Mouse (Mus musculus) lung, adult 18-20 months (tissue): Measurements from ENCODE around the gene Ppp6r1.

ENCODE experiments used
- DNase-seq, 2 experiments: peaks; one replicate each; pipeline ENCODE4 v3.0.0; 2022; ENCODE audit warnings: mixed read lengths in 2 of 2

Ppp6r1 gene

DNA sequence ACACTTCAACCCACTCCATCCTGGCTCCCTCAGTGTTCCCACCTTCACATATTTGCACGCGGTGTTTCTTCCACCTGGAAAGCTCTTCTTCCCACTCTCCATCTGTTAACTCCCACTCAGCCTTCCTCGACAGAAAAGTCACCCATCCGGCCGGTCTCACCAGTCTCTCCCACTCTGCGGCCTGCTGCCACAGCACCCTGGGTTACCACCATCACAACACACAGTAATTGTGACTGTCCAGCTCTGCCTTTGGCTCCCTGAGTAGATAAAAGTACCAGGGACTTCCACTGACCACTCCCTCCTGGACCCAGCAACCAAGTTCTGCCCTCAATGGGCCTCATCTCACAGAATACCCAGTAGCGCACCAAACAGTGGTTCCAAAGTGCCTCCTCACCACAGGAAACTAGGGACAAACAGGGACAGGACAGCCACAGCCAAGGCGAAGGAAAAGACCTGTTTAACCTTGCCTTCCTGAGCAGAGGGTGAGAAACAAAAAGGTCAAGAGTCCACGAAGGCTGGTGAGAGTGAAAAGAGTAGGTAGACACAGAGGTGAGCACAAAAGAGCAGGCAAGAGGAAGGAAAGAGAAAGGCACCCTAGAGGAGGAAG lies 1.2 kb downstream of the Ppp6r1 start:
- DNase-seq, result peak; percentile 49 to 71

DNA sequence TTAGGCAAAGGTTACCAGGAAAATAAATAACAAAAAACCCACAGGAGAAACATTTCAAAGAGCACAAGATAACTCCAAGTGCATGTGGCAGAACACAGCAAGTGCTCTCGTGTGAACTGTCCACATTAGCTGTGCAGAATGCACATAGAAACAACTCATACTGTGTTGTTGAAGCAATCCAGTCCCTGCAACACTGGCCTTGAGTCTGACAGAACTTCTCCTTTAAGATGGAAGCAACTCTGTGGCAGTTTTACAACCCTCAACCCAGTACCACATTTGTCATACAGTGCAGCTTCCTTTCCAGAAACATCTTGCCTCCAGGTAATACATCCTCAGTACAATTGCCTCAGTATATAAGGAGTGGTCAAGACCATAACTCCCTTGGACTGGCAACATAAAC lies 2.0 kb downstream of the Ppp6r1 start:
- DNase-seq, result no peak

DNA sequence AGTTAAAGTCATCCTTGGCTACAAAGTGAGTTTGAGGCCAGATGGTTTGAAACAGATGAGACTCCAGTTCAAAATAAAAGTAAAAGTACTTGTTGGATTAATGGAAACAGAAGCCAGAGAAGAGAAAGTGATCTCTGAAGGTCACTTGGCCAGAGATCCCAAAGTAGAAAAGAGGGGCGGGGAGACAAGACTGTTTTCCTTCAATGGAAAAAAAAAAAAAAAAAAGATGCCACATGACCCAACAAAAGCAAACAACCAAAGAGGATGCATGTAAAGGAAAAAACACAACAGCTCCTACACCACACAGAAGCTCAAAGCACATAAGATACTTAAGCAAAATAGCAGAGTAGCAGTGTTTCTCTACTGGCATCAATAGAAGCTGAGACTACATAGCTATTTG lies 2.9 kb downstream of the Ppp6r1 start:
- no peak for DNase-seq

DNA sequence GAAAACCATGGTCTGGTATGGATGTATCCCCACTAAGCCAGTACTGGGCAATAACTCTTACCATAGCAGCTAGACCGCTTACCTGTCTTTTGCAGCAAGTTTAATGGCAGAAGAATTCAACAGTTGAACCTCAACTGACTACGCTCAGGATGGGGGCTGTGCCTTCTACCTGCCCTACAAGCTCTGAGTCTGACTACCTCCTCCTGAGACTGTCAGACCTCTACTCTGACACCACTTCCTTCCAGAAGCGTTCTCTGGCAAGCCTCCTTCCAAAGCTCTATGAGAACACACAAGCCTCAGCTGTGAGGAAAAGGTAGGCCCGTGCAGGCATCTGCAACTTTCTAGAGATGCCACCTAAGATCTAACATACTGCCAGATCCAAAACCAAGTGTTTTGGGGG lies 3.4 kb downstream of the Ppp6r1 start:
- DNase-seq, result no peak

DNA sequence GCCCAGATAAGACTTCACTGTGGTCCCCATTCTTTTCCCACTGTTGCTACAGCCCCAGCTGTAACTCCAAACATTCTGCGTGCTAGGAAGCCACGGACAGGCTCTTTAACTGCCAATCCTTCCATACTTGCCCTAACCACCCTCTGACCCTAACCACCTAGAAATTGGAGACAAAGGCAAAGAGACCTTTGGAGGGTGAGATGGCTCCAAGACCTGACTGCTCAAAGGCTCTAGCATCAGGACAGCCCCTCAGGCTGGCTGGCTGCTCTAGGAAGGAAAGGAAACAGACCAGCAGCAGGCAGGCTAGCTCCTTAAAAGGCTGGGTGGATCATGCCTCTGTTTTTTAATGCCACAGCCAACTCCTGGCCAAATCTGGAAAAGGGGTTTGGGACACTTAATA lies 4.6 kb downstream of the Ppp6r1 start:
- no peak for DNase-seq

DNA sequence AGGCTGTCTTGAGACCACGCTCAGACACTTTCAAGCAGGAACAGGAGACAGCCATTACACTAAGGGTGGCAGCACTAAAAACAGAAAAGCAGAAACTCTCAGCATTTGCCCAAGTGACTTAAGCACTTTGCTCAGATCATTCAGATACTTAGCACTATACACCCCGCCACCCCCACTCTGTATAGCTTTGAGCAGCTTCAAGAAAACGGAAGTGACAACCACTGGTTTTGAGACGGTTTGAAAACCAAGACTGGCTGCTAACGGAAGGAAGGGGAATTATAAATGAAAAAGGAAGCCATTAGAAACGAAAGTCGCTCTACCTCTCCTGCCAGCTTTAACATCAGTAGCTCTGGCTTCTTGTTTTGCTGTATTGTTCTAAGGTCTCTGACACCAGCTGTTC lies 5.0 kb downstream of the Ppp6r1 start:
- DNase-seq, result peak; percentile 43 to 48

DNA sequence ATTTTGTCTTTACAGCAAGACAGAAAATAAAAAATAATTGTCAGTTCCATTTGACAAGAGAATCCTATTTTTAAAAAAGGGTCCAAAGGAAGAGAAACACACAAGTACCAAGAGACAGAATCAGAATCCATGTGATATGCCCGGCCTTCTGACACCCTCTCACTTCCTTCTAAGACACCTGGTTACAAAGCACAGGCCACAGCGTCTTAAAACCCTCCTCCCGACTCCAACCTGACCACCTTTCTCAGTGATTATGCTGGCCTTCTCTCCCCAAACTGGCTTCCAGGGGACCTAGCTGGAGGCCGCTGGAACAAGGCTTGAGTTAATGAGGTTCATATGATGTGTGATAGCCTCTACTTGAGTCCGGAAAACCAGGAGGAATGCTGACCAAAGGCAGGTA lies 5.5 kb downstream of the Ppp6r1 start:
- DNase-seq, result no peak

DNA sequence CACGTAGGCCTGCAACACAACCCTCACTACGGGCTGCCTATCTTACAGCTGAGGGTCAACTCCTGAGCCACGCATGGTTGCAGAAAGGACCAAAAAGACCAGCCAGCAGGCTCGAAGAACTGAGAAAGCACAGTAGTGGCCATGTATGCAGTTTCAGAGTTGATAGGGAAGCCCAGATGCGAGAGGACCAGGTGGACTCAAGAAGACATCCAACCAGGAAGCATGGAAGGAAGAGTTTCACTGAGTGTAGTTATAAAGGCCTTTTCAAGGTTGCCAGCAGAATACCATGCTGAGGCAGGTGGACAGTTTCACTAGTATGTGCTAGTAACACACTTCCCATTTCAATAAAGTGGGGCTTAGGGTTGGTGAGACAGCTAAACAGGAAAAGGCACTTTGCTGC lies 6.1 kb downstream of the Ppp6r1 start:
- DNase-seq, result no peak

DNA sequence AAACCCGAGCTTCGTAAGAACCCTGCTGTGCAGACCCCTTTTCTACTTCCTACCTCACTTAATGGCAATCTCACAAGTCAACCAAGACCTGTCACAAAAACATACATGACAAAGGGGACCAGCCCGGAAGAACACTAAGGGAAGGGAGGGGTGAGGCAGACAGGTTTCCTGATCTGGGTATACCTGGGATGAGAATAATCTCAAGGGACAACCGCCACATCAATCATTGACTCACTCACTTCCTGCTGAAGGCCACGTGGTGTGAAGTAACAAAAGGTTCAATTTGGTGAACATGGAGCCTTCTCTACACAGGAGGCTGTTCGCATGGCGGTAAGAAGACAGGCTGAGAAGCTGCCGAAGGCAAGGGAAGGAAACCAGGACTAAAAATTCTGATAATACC lies 7.2 kb downstream of the Ppp6r1 start:
- DNase-seq, result no peak

DNA sequence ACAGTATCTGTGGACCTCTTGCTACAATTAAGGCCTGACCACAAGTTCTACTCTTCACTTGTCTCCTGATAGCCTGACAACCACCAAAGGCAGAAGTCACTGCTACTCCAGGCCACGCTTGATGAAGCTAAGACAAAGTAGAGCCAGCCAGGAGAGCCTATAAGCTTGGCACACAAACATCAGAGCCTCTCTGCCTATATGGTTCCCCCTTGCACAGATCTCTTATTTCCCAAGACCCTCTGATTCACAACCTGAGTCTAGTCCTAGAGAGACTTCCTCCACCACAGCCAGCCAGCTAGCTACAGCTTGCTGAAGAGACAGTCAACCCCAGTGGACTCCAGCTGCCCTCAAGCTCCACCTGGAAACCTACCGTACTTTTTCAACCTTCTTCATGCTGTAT lies 10.8 kb downstream of the Ppp6r1 start:
- DNase-seq, result no peak

DNA sequence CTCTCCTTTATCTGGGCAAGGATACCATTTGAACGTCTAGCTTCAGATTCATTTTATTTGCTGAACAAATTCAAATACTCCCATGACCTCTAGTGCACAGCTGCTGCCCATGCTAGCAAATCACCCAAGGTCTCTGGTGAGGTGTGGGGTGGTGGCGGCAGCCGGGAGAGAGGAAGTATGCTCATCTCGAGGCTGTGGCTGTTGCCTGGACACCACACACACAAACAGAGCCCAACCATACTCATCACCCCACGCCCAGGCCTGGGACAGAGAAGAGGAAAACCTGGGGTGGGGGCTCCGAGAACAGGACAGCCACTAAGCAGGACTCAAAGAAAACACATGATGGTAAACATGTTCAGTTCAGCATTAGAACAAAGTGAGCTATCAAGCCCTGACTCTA lies 11.5 kb downstream of the Ppp6r1 start:
- peak; percentile 67 to 69 for DNase-seq

DNA sequence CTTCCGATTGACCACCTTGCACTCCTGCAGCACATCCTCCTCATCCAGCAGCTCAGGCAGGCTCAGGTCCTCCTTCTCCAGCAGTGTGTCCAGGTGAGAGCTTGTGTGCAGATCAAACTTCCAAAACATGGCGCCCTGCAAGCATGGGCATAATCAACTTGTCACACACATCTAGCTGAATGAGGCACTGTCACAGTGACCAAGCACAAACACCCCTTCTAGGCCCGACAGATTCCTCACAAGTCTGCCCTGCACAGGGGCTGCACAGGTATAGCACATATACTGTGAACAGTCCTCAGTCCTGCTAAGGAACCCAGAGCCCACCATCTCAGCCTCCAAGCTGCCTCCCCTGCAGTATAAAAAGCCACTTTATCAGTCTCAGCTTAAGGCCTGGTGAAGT lies 12.0 kb downstream of the Ppp6r1 start:
- no peak for DNase-seq

DNA sequence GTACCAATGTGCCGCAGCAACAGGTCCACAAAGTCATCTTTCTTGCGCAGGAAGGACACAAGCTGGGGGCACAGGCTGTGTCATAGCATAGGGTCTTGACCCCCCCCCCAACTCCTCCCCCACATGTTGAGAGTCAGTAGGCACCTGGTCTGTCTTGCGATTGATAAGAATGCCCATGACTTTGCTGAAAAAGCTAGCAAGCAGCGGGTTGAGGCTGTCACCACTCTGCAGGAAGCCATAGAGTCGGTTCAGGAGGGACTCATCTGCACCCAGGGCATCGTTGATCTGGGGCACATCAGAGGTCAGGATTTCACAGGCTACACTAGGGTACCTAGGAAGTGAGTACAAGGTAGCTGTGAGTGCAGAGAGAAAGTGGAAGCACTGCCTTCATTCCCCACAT lies 15.6 kb downstream of the Ppp6r1 start:
- no peak for DNase-seq

DNA sequence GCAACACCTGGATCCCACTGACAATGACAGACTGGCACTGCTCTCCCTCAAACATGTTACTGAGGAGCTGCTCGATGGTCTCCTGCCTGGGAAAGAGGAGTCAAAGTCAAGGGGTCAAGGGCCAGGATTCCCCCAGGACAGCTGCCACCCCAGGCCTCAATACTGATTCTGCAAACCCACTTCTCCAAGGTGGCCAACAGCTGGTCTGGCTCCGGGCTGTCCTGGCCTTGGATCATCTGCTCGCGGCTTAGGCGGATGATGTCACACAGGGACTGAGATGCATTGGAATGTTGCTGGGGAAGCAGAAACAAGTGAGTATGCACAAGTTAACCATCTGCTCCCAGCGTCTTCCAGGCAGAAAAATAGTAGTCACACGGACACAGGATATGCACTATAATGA lies 16.9 kb downstream of the Ppp6r1 start:
- no peak for DNase-seq

DNA sequence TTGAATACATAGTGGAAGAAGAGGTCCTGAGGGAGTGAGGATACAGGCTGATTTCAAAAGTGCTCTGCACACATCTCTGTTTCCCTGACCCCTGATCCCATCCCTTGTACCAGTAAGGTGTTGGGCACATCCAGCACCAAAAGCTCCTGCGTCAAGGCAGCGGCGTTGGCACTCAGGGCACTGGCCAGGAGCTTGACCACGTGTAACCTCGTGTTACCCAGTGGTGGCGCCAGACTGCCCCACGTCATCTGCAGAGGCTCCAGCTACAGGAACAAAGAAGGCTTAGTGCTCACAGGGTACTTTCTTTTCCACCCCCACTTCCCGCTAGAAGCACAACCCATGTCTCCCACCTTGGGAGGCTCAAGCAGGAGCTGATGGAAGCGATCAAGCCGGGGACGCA lies 17.7 kb downstream of the Ppp6r1 start:
- DNase-seq, result no peak

DNA sequence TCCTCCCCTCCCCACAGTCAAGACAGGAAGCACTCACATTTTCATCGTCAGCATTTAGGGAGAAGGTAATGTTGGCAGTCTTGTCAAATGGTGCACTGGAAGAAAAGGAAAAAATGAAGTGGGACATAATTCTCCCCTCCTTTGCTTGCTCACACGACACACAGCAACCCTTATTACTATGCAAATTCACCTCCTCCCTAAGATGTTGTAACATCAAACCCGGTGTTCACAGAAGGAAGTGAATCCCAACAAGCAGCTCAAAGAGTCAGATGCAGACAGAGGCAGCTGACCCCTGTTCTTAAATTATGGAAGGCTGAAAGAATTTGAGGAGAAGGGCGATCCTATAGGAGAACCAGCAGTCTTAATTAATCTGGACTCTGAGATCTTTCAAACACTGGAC lies 22.6 kb downstream of the Ppp6r1 start:
- no peak for DNase-seq

DNA sequence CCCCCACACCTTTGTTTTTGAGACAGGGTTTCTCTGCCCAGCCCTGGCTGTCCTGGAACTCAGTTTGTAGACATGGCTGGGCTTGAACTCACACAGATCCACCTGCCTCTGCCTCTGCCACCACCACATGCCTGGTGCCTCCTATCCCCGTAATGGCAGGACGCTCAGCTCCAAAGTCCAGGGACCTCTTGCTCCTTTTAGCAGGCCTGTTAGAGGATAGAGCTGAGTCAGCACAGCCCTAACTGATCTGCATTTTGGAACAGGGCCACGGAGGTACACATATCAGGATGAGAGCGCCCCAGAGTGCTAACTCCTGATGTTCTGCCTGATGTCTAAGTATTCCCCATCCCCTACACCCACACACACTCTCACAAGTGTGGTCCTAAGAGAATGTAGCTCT lies 27.8 kb downstream of the Ppp6r1 start, which contains the start of gene Tmem86b:
Gene Tmem86b, minus strand, starts transcription at position 392 of the 400 bp plus-strand sequence.
- DNase-seq, result no peak

DNA sequence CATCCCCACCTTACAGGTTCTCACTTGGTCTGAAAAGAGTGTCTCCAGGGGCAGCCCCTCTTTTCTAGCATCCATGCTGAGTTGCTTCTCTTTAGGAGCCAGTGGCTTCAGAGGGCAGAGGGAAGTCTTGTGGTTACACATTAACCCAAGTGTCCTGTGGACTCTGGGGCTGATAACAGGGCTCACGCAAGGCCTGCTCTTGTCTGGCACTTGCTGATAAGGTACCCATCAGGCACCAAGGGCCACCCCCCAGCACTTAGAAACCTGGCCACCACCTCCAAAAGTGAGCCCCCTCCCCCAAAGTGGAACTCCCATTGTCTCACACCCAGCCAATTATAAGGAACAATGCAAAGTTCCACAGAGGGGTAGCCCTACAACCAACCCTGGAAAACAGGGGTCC lies 28.6 kb downstream of the Ppp6r1 start:
- no peak for DNase-seq

DNA sequence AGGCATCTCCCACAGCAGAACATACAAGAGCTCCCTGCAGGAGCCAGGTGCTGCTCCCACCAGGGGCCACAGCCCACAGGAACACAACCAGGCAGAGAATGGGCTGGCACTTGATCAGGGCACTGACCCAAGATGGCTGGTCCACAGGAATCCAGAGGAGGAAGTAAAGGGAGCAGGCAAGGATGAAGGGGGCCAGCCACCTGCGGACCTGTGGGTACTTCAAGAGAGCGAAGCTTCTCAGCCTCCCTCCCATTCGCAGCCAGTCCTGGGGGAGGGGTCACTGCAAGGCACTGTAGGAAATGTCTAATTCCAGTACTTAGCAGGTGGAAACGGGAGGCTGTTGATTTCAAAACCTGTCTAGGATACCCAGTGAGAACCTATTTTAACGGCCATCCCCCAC lies 29.2 kb downstream of the Ppp6r1 start:
- DNase-seq, result no peak

DNA sequence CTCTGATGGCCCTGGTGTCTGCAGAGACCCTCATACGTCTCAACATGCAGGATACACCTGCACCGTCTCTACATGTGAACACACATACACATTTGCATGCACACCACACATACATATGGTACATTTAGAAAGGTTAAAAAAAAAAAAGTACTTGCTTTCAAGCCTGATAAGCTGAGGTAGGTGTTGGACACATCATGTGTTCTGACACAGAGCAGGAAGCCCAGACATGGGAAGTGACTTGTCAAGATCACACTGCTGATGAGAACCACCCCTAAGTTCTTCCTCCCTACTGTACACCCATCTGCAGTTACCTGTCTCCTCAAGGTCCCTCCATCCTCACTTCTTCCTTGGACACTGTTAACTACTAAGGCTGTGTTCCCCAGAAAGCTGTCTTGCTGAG lies 32.9 kb downstream of the Ppp6r1 start:
- no peak for DNase-seq

DNA sequence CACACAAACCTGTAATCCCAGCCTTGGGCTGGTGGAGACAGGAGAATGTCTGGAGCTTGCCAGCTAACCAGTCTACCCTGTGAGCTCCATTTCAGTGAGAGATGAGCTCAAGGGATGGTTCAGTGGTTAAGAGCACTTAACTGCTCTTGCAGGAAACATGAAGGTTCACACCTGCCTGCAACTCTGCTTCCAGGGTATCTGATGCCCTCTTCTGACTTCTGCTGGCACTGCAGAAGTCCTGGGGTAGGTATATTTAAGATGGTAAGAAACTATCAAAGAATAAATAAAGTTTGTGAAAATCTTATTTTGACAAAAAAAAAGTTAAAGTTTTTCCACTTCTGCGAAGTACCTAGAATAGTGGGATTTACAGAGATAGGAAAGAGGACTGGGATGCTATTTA lies 34.5 kb downstream of the Ppp6r1 start:
- no peak for DNase-seq

DNA sequence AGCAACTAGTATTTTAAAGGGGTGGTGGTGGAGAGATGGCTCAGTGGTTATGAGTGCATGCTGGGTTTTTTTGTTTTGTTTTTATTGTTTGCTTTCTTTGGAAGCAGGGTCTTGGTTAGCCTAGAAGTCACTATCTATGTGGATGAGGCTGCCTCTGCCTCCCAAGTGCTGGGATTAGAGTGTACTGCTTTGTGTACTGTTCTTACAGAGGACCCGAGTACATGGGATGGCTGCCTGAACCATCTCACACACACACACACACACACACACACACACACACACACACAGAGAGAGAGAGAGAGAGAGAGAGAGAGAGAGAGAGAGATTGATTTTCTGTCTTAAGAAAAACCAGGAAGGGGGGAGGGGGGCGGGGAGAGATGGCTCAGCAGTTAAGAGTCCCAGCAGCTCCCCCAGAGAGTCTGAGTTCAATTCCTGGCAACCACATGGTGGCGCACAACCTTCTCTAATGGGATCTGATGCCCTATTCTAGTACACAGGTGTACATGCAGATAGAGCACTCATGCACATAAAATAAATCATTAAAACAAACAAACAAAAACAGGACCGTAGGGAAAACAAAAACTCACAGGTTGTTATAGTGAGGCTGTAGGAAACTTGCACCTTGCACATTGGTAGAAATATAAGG lies 35.2 kb downstream of the Ppp6r1 start:
- peak; percentile 57 to 59 for DNase-seq

DNA sequence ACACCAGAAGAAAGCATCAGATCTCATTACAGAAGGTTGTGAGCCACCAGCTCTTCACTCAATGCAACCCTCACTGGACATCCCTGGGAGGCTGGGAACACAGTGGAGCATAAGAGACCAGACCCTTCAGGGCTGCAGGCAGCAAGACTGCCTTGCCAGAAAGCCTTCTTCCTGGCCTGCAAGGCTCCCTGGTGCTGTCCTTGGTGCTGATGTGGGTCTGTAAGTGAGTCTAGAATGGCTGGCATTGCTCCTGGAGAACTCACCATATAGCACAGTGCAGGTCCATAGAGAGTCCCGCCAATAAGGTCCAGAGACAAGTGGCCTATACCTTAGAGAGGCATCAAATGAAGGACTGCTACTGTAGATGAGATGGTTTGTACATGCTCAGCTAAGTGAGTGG lies 38.8 kb downstream of the Ppp6r1 start:
- no peak for DNase-seq

DNA sequence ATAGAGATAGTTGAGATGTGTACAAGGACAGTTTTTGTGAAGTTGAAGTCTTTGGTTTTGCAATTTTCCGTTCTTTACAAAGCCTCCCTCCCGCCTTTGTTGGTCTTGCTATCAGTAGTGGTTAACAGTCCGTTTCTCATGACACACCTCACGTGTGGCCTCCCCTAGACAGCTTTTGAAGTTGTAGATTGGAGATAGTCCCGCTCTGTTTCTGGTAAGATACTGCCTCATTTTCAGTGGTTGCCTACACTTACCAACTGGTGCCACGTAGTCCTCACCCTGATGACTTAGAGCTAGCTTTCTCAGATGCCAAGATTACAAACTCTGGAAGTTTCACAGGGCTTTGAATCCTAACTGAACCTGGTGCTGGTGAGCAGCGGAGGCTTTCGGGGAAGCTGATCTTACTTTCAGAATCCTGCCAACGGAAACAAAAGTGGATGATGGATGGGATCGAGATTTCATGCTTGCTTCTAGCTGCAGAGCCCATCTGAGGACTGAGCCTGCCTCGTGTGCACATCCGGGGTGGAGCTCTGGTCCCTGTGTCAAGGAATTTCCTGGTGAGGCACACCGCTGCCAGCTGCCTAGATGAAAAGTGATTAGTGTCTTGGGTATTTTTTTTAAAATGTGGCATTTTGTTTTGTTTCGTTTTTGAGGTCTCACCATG lies 44.9 kb downstream of the Ppp6r1 start:
- DNase-seq, result no peak

DNA sequence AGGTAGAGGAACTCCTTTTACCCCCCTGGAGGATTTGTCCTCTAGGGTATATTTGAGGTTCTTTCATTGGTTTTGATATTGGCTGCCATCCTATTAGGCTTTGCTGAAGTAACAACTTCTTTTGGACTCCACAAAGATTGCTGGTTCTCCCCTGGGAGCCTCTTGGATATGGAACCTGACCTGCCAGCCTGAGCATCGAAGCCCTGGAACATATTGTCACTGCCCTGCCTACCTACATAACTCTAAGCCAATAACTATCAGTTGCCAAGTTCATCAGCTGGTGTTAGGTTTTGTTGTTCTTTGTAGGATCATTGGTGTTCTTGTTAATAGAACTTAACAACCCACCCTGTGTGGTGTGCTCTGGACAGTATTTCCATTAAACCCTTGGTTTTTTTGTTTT lies 45.9 kb downstream of the Ppp6r1 start:
- no peak for DNase-seq
